Mouse (Mus musculus) gastrocnemius, adult 2 months (tissue): ENCODE results near the gene Cenps. TPM values are rescaled to one million over a fixed set of nuclear protein-coding genes. Genes with fewer than 3 reads are reported as not detected.

Experiments
- DNase-seq: peaks from one replicate; pipeline ENCODE4 v3.0.0; 2022
- H3K27ac ChIP-seq: fragments of 200-600 bp; 2 replicates; pipeline ENCODE4 v1.8.1; 2022; ENCODE audit warnings: mild to moderate bottlenecking
- H3K4me3 ChIP-seq: fragments of 200-600 bp; 2 replicates; pipeline ENCODE4 v1.8.1; 2022; ENCODE audit warnings: mild to moderate bottlenecking, moderate library complexity
- CTCF ChIP-seq: fragments of 200-600 bp; IDR thresholded peaks from 2 replicates; pipeline ENCODE4 v1.8.1; 2022; ENCODE audit warnings: antibody characterized with exemption, mild to moderate bottlenecking, moderate library complexity
- intact Hi-C: fragments of 180-260 bp; cut with DNase I; formaldehyde crosslinking; loops from one replicate; pipeline ENCODE4 v1.15.1; 2025
- total RNA-seq, 2 experiments: library from RNA; stranded (reverse); gene quantifications; 2 replicates each; pipeline ENCODE4 v1.2.3; 2021

Cenps gene
- total RNA-seq, 2 experiments from 2014 or later: 6.5 to 7.0 TPM

DNA sequence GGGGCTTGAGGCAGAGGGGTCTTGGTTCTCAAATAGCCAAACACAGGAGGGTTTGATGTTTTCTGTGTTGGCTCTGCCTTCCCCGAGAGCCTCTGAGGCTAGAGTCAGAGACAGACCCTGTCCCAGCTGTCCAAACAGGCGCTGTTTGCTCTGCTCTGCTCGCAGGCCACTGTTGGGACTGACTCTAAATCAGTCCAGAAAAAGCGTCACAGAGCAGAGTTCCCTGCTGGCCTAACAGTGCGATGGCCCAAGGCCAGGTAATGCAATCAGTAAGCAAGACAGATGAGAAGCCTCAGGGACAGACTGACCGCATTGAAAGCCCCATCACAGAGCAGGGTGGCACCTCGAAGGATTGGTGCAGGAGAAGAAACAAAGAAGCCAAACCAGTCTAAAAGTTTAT, 12.2 kb upstream of the Cenps start:
- intact Hi-C loops: loop anchor here (10.0 kb wide), 1 partner anchor 465 kb away; no protein-coding TSS in a partner anchor
- Histone ChIP-seq H3K27ac (peak overlapping the region; percentile 74), H3K4me3 (no peak overlapping the region)
- no peak for TF ChIP-seq CTCF
- DNase-seq: peak; percentile 75

DNA sequence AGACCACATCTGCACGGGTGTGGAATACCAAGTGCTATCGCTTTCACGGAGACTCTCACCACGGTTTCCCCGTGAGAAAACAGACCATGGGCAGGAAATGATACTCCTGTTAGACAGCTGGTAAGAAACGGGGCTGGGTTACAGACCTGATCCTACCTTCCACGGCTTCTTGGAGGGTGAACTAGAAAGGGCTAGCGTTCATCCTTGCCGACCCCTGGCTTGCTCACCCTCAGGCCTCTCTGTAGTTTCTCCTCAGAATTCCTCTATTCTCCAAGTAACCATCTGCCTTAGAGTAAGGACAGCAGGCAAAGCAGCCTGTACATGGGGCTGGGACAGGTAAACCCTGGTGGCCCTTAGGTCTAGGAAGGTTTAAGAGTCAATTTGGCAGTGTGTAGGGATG, 11.8 kb upstream of the Cenps start:
- no peak overlapping the region for H3K4me3 ChIP-seq
- no peak for TF ChIP-seq CTCF
- DNase-seq: no peak
- H3K27ac ChIP-seq: peak overlapping the region; percentile 74
- intact Hi-C loops: loop anchor here (10.0 kb wide), 1 partner anchor 466 kb away; no protein-coding TSS in a partner anchor

DNA sequence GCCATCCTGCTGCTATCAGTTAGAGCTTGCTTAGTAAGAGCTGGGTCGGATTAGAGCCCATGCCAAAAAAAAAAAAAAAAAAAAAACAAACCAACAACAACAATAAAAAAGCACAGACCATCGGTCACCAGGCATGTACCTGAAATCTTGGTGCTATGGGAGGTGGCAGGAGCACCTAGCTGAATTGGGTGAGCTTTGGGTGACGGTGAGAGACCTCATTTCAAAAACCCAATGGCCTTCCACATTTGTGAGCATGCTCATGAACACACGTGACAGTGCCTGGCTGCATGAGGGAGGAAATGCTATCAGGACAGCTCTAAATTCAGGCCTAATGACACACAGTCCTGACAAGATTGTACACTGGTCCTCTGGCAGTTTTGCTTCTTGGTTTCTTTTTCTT, 10.7 kb upstream of the Cenps start:
- no peak for TF ChIP-seq CTCF
- no peak overlapping the region for H3K4me3 ChIP-seq
- intact Hi-C loops: loop anchor here (10.0 kb wide), 1 partner anchor 467 kb away; no protein-coding TSS in a partner anchor
- no peak for DNase-seq
- no peak overlapping the region for H3K27ac ChIP-seq

DNA sequence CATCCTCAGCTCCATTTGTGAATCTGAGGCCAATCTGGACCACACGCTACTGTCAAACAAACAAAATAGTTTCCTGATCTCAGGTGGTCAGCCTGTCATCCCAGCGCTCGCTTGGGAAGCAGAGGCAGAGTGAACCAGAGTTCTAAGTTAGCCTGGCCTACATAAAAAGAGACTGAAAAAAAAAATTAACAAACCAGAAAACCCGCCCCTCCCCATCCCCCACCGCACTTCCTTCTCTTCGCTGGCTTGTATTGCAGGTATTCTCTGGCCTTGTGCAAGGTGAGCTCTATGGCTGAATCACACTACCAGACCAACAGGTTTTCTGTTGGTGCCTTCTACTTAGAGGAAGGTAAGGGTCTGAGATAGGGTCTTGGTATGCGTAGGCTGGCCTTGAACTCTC, 10.1 kb upstream of the Cenps start:
- no peak for DNase-seq
- Histone ChIP-seq H3K4me3 (no peak overlapping the region), H3K27ac (no peak overlapping the region)
- TF ChIP-seq CTCF: no peak
- intact Hi-C loops: loop anchor here (10.0 kb wide), 1 partner anchor 467 kb away; no protein-coding TSS in a partner anchor

DNA sequence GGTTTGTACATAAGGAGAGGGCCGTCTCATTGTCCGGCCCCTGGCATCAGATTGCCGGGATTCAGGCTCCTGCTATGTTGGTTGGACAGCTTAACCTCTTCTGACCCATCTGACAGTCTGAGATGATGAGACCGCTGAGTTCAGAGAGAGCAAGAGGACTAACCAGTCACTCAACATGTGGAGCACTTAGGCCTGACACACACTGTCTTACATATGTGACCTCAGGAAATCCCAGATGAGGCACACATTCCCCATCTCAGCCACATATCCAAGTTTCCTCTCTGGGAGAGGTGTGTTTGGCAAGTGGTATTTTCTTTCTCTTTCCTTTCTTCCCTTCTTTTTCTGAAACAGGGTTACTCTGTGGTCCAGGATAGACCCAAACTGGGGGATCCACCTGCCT, 7.7 kb upstream of the Cenps start:
- Histone ChIP-seq H3K4me3 (no peak overlapping the region), H3K27ac (no peak overlapping the region)
- intact Hi-C loops: loop anchor here (10.0 kb wide), 1 partner anchor 470 kb away; no protein-coding TSS in a partner anchor
- no peak for TF ChIP-seq CTCF
- DNase-seq: no peak

DNA sequence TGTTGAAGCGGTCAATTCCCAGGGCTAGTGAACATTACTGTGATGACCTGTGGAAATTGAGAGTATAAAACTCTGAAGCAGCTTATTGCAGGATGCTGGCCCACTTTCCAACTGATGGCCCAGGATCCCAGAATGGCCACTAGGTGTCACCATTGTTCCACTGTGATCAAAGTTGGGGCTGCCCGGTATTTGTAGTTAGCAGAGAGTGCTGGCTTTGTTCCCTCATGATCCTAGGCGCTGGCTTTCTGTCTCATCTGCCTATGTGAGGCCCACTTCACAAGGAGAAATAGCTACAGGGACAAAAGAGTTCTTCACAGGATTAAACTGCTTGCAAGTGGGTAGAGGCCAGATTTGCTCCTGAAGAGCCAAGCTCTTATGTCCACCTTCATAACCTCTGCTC, 7.0 kb upstream of the Cenps start:
- intact Hi-C loops: loop anchor here (1.0 to 10.0 kb wide), 3 partner anchors 38 to 470 kb away; no protein-coding TSS in a partner anchor
- DNase-seq: peak; percentile 82
- TF ChIP-seq CTCF: no peak; the same call in 1 of the 2 replicates
- Histone ChIP-seq H3K4me3 (no peak overlapping the region), H3K27ac (no peak overlapping the region)

DNA sequence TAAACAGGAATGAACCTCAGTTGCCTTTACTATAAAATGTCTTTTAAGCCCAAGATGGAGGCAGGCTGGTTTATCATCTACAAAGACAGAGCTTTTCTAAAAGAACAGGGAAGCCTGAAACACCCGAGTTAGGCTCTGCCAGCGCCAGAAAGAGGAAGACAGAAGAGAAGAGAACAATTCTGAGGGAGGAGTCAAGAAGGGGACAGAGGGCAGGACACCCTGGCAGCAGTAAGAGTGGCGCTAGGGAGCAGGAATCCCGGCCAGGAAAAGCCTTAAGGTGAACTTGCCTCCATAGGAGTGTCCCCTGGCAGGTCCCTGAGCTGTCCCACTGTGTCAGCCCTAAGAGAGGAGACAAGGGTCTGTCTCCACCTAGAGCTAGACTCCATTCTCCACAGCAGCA, 6.2 kb upstream of the Cenps start:
- intact Hi-C loops: loop anchor here (5.0 to 10.0 kb wide), 2 partner anchors 399 to 471 kb away; no protein-coding TSS in a partner anchor
- no peak for DNase-seq
- no peak overlapping the region for H3K4me3 ChIP-seq
- TF ChIP-seq CTCF: no peak
- no peak overlapping the region for H3K27ac ChIP-seq

DNA sequence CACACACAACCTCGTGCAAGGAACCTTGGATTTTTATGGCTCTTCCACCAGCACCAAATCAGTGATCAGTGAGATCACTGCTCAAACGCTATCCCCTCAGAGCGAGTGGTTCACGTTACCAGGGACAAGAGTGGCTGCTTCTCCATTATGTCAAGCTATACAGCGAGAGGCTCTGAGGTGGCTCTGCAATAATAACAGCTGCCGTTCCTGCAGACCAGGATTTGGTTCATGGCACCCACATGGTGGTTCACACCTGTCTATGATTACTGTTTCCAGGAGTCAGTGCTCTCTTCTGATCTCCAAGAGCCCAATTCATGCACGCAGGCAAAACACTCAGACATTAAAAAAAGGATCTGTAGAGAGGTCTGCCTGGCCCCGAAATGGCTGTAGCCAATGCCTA, 1.1 kb upstream of the Cenps start:
- intact Hi-C loops: no loop called here
- TF ChIP-seq CTCF: no peak
- no peak for DNase-seq
- no peak overlapping the region for H3K27ac ChIP-seq
- H3K4me3 ChIP-seq: no peak overlapping the region

DNA sequence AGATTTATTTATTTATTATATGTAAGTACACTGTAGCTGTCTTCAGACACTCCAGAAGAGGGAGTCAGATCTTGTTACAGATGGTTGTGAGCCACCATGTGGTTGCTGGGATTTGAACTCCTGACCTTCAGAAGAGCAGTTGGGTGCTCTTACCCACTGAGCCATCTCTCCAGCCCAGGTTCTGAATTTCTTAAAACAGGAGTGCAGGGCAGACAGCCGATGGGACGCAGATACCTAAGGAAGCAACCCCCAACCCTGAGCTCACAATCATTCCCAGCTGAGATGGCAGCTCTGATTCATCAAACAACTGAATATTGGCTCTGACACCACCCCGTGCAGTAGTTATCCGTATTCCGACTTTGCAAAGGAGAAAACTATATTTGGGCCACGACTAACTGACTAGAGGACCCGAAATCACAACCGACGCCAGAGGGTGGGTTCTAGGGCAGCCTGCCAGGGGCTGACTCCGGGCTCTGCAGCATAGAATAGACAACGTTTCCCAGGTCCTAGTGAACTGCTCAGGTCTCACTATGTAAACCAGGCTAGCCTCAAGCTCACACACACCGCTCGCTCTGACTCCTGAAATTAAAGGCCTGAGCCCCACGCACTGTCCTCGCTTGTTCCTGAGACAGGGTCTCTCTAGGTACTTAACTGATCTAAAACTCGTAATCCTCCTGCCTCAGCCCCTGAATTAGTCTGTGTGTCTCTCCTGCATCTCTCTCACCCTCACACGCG, 1.1 kb downstream of the Cenps start:
- TF ChIP-seq CTCF: no peak
- H3K4me3 ChIP-seq: peak overlapping the region; percentile 93
- DNase-seq: no peak
- peak overlapping the region; percentile 91 for H3K27ac ChIP-seq
- intact Hi-C loops: loop anchor here (2.0 kb wide), 1 partner anchor 59 kb away; no protein-coding TSS in a partner anchor

DNA sequence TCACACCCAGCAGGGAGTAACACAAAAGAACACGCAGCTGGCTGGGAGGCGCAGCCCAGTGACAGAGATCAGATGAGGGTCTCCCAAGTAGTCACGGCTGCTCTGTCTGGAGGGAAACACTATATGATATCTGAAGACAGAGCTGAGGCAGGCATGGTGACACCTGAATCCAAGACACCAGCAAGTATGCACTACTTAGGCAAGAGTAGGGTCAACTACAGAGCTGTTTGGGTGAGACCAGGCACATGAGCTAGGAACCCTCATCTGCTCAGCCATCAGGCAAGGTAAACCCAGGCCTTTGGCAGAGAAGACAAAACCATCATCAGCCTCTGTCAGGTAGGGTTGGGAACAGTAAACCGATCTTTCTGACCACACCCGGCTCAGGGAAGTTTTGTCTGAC, 4.0 kb downstream of the Cenps start:
- DNase-seq: peak; percentile 7
- intact Hi-C loops: no loop called here
- no peak for TF ChIP-seq CTCF
- Histone ChIP-seq H3K27ac (no peak overlapping the region), H3K4me3 (no peak overlapping the region)

DNA sequence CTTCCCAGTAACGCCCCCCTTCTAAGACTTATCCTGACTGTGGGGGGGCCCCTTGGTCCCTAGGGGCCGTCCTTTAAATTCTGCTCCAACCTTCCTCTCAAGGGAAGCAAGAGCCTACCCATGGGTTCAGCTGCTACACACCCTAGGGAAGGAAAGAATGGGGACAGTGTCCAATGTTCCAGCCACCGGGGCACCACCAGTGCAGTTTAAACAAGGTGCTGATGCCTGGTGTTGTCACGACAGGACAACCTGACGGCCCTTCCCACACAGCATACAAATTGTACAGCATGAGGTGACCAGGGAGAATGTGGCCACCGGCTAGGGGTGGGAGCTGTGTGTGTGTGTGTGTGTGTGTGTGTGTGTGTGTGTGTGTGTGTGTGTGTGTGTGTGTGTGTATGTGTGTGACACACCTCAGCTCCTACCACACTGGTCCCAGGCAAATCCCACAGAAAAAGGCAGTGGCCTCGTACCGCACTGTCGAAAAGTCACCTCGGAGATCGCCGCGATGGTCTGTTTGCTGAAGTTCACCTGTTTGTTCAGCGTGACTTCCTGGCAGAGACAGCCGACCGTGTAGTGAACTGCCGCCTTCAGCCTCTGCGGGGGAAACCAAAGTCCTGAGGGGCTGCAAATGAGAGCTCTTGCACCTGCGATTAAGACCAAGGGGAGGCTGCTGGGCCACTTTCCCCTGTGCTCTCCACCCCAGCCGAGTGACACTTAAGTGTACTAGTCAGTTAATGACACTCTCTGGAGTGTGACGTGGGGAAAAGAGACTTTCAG, 5.5 kb downstream of the Cenps start:
- TF ChIP-seq CTCF: no peak
- intact Hi-C loops: no loop called here

DNA sequence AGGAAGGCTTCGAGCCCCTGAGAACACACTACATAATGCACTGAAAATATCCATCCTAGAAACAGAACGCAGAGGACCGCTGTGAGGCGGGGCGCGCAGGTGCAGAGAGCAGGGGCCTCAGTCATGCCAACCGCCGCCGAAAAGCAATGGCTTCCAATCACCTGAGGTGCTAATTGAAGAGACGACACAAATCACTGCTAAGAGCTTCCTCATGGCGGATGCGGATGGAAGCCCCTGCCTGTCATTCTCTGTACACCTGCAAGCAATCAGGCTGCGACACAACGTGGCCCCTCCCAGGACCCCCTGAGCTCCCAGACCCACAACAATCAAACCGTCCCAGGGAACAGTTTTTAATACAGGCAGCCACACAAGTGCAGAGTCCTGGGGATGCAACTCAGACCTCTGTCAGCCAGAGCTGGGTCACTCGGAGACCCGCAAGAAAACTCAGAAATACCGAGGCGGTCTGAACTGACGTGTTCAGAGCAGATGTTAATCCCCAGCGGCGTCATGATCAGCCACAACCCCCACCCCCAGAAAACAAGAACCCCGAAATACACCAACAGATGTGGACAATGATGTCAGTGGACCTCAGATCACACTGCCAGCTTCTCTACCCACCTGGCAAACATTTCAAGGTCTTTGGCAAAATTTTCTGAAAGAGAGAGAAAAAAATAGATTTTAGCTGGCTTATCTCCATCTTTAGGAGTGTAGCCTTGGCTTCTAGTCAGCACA, 6.2 kb downstream of the Cenps start:
- intact Hi-C loops: no loop called here
- DNase-seq: no peak
- no peak for TF ChIP-seq CTCF
- H3K27ac ChIP-seq: no peak overlapping the region
- no peak overlapping the region for H3K4me3 ChIP-seq

More for the DNA sequence above, 5.5 kb downstream of the Cenps start:
- DNase-seq: peak; percentile 16
- Histone ChIP-seq H3K4me3 (no peak overlapping the region), H3K27ac (no peak overlapping the region)
